Mouse (Mus musculus): ENCODE measurements around the gene Krtap5-1. TPM values are rescaled to one million over a fixed set of nuclear protein-coding genes. Genes with fewer than 3 reads are reported as not detected.
"Not testable (repeated sequence)": the region's sequence is repeated elsewhere in the genome, so short reads cannot be mapped to it uniquely, and the experiment has no call there.

The Krtap5-1 gene
- not detected in 2 replicates for polyA plus RNA-seq (2015; fragmentation: Nextera tagmentation; extraction: Ambion mirVana)

DNA sequence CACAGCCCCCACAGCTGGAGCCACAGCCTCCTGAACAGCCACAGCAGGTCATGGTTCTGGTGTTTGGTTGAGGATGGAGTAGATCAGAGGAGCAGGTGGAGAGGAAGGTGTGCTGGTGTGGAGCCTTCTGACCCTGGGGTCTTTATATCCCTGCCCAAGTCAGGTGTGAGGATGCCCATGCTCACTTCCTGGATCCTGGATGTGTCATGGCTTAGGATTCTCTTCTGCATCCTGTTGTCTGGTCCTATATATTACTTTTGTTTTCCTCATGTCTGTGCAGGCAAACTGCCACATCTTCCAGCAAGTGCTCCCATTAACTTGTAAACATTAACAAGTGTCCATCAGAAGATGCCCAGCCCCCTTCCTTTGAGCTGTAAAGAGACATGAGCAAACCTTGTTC lies at the start of gene Krtap5-1:
Krtap5-1 (minus strand) TSS at position 101 of the 400 bp plus-strand sequence.
- H3K36me3 ChIP-seq (ENCODE audit: control insufficient read depth, insufficient read depth, low read length); ATAC-seq; H3K27me3 ChIP-seq (replicated peaks; ENCODE audit: control insufficient read depth, insufficient read depth, low read length); H3K4me1 ChIP-seq (ENCODE audit: control insufficient read depth, insufficient read depth, low read depth, low read length); H3K9me3 ChIP-seq (ENCODE audit: control insufficient read depth, low read length); H3K4me3 ChIP-seq (ENCODE audit: low read length); H3K4me2 ChIP-seq (ENCODE audit: low read length); H3K27ac ChIP-seq (ENCODE audit: low read depth, low read length); H3K9ac ChIP-seq (ENCODE audit: low read depth, low read length): not testable (repeated sequence)

DNA sequence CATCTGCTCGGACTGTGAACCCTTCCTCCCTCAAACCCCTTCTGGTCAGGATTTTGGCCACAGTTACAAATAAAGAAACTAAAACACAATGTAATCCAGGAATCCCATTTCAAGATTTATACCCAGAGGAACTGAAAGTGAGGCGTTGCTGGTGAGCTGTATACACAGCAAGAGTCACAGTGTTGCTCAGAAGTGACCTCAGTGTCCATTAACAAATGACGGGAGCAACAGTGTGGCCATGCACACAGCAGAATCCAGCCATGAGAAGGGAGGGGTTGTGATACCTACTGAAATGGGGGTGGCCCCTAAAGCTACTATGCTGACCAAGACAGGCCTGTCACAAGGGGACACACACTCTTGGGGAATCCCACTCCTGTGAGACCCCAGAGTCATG lies 45.3 kb upstream of the Krtap5-1 start:
- no peaks in the 10 kb centered on the region for H3K36me3 ChIP-seq (ENCODE audit: control insufficient read depth, insufficient read depth, low read length)
- H3K27ac ChIP-seq (ENCODE audit: low read depth, low read length): no peak overlapping the region
- no peaks in the 10 kb centered on the region for H3K9me3 ChIP-seq (ENCODE audit: control insufficient read depth, low read length)
- H3K9ac ChIP-seq (ENCODE audit: low read depth, low read length): no peak overlapping the region
- H3K4me3 ChIP-seq (ENCODE audit: low read length): no peak overlapping the region
- H3K27me3 ChIP-seq (replicated peaks; ENCODE audit: control insufficient read depth, insufficient read depth, low read length): no peaks in the 10 kb centered on the region
- no peak for ATAC-seq
- H3K4me1 ChIP-seq (ENCODE audit: control insufficient read depth, insufficient read depth, low read depth, low read length): no peaks in the 10 kb centered on the region
- no peak overlapping the region for H3K4me2 ChIP-seq (ENCODE audit: low read length)
- 72% methylated on average over 3 of the region's 3 CpGs for WGBS

DNA sequence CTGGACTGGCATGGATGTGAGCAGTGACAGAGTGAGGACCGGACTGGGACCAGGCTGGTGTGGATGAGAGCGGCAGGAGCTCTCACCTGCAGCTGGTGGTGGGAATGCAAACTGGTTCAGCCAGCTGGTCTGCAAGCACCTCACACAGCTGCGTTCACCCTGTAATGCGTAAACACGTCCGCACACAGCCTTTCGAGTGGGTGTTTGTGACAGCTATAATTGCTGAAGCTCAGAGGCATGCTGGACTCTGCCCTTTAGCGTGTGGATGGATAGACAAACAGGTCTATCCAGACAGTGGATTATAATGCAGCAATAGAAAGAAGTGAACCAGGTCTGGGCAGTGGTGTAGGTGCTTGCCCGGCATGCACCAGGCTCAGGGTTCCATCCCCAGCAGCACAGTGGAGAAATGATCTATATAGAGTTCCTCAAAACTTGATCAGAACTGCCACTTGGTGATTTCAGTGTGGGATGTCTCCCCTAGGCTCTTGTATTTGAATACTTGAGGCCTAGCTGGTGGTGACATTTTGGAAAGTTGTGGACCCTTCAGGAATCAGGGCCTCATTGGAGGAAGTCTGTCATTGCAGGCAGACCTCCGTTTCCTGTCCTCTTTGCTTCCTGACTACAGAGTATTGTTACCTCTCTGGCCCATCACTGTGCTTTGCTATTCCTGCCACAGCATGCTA lies 44.8 kb upstream of the Krtap5-1 start:
- 85% methylated on average over 10 of the region's 10 CpGs for WGBS
- Histone ChIP-seq H3K9me3 (ENCODE audit: control insufficient read depth, low read length) (no peaks in the 10 kb centered on the region), H3K4me3 (ENCODE audit: low read length) (no peak overlapping the region), H3K4me1 (ENCODE audit: control insufficient read depth, insufficient read depth, low read depth, low read length) (no peaks in the 10 kb centered on the region), H3K27me3 (replicated peaks; ENCODE audit: control insufficient read depth, insufficient read depth, low read length) (no peaks in the 10 kb centered on the region), H3K9ac (ENCODE audit: low read depth, low read length) (no peak overlapping the region), H3K36me3 (ENCODE audit: control insufficient read depth, insufficient read depth, low read length) (no peaks in the 10 kb centered on the region), H3K4me2 (ENCODE audit: low read length) (no peak overlapping the region), H3K27ac (ENCODE audit: low read depth, low read length) (no peak overlapping the region)
- no peak for ATAC-seq

DNA sequence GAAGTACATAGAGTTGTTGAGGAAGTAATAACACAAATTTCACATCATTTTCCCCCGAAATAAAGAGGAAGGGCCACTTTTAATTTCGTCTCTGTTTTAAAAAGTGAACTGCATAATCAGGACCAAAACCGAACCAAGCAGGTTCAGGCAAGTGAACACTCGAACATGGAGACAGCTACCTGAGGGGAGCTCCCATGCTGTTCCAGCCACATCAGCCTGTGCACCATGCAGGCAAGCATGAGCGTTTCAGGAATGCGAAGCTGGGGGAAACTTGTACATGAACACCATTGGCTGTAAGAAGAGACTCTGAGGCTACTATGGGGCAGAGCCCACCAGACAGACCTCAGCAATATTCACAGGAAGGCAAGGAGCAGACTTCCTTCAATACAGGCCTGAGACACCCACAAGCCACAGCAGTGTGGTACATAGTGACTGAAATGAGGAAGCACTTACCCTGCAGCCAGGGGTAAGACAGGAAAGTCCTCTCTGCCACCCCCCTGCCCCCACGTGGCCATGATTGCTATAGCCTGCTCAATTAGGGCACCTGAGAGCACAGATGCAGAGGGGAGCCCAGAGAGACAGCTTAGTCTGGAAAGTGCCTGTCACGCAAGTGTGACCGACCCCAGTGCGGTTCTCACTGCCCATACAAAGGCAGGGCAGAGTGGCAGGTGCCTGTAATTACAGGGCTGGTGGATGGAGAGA lies 43.5 kb upstream of the Krtap5-1 start:
- 52% methylated on average over 10 of the region's 10 CpGs for WGBS
- Histone ChIP-seq H3K36me3 (ENCODE audit: control insufficient read depth, insufficient read depth, low read length) (no peaks in the 10 kb centered on the region), H3K27ac (ENCODE audit: low read depth, low read length) (no peak overlapping the region), H3K9ac (ENCODE audit: low read depth, low read length) (no peak overlapping the region), H3K4me3 (ENCODE audit: low read length) (no peak overlapping the region), H3K27me3 (replicated peaks; ENCODE audit: control insufficient read depth, insufficient read depth, low read length) (no peaks in the 10 kb centered on the region), H3K4me1 (ENCODE audit: control insufficient read depth, insufficient read depth, low read depth, low read length) (no peaks in the 10 kb centered on the region), H3K9me3 (ENCODE audit: control insufficient read depth, low read length) (no peaks in the 10 kb centered on the region), H3K4me2 (ENCODE audit: low read length) (no peak overlapping the region)
- no peak for ATAC-seq

DNA sequence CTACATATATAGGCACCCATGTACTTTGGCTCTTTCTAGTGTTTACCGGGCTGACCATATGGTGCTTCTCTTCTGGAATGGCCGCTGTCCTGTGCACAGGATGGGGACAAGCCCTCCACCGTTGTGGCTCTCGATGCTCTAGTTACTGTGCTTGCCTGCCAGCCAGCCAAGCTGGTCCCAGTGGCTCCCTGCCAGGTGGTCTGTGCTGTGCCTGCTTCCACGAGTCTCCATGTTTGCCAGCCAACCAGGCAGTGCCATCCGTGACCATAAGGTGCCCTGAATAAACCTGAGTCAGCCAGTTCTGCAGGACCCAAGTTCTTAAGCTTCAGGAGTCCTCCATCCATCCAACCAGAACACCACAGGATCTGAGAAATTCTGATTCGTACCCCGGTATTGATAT lies 38.2 kb upstream of the Krtap5-1 start:
- H3K9me3 ChIP-seq (ENCODE audit: control insufficient read depth, low read length): no peaks in the 10 kb centered on the region
- H3K4me3 ChIP-seq (ENCODE audit: low read length): no peak overlapping the region
- H3K9ac ChIP-seq (ENCODE audit: low read depth, low read length): no peak overlapping the region
- H3K27ac ChIP-seq (ENCODE audit: low read depth, low read length): no peak overlapping the region
- no peaks in the 10 kb centered on the region for H3K4me1 ChIP-seq (ENCODE audit: control insufficient read depth, insufficient read depth, low read depth, low read length)
- H3K27me3 ChIP-seq (replicated peaks; ENCODE audit: control insufficient read depth, insufficient read depth, low read length): no peaks in the 10 kb centered on the region
- no peak for ATAC-seq
- 79% methylated on average over 8 of the region's 8 CpGs for WGBS
- H3K36me3 ChIP-seq (ENCODE audit: control insufficient read depth, insufficient read depth, low read length): no peaks in the 10 kb centered on the region
- no peak overlapping the region for H3K4me2 ChIP-seq (ENCODE audit: low read length)

DNA sequence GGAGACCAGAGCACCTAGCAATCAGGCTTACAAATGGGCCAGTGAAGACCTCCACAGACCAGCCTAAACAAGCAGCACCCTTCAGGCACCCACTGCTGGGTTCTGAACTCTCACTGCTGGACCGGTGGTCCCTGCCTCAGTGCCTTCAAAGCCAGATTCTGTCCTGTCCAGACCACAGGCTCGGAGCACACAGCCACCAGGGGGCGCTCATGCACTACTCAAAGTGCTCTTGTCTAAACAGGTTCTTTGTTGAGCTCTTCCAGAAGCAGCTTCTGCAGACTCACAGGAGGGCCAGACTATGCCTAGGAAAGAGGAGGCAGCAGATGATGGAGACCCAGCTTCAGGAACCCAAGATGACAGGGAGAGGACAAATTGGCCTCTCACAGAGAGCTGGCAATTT lies 37.3 kb upstream of the Krtap5-1 start:
- WGBS: 5% methylated on average over 3 of the region's 3 CpGs
- H3K36me3 ChIP-seq (ENCODE audit: control insufficient read depth, insufficient read depth, low read length): no peaks in the 10 kb centered on the region
- peak; percentile 94 for ATAC-seq
- H3K27me3 ChIP-seq (replicated peaks; ENCODE audit: control insufficient read depth, insufficient read depth, low read length): no peaks in the 10 kb centered on the region
- no peak overlapping the region for H3K4me2 ChIP-seq (ENCODE audit: low read length)
- no peaks in the 10 kb centered on the region for H3K9me3 ChIP-seq (ENCODE audit: control insufficient read depth, low read length)
- no peak overlapping the region for H3K4me3 ChIP-seq (ENCODE audit: low read length)
- no peaks in the 10 kb centered on the region for H3K4me1 ChIP-seq (ENCODE audit: control insufficient read depth, insufficient read depth, low read depth, low read length)
- H3K9ac ChIP-seq (ENCODE audit: low read depth, low read length): no peak overlapping the region
- no peak overlapping the region for H3K27ac ChIP-seq (ENCODE audit: low read depth, low read length)

DNA sequence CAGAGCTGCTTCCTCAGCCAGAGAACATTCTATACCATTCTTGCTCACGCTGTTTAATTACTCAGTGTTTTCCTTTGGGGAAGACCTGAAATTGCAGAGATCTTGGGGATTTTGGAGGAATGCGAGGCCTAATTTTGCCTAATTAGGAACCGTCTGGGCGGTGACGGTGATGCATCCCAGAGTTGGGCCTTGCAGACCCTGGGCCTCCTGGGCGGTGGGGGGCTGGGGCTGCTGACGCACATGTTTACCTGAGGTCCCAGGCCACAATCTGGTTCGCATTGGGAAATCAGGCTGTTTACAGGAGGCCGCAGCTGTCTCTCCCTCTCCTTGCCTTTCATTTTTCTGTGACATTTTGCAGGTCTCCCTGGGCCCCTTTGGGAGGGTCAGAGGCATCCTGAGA lies 35.8 kb upstream of the Krtap5-1 start:
- not testable (repeated sequence) for H3K4me1 ChIP-seq (ENCODE audit: control insufficient read depth, insufficient read depth, low read depth, low read length); ATAC-seq; H3K36me3 ChIP-seq (ENCODE audit: control insufficient read depth, insufficient read depth, low read length); H3K9ac ChIP-seq (ENCODE audit: low read depth, low read length); H3K9me3 ChIP-seq (ENCODE audit: control insufficient read depth, low read length); H3K4me3 ChIP-seq (ENCODE audit: low read length); H3K4me2 ChIP-seq (ENCODE audit: low read length); H3K27me3 ChIP-seq (replicated peaks; ENCODE audit: control insufficient read depth, insufficient read depth, low read length); H3K27ac ChIP-seq (ENCODE audit: low read depth, low read length)
- 67% methylated on average over 2 of the region's 9 CpGs for WGBS

DNA sequence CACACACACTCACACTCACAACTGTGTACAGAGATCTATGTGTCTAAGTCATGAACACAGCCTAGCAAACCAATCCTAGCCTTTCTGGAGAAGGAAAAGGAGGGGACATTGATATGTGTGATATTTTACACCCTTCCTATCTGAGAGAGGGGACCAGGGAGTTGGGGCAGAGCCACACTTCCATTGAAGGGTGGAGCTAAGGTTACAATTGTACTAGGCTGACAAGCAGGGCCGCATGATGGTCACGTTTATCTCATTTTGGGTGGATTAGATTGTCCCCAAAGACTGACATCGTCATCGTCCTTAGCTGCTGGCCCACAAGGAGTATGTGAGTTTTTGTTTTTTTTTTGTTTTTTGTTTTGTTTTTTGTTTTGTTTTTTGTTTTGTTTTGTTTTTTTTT lies 34.4 kb upstream of the Krtap5-1 start:
- Histone ChIP-seq H3K4me1 (ENCODE audit: control insufficient read depth, insufficient read depth, low read depth, low read length) (no peaks in the 10 kb centered on the region), H3K4me3 (ENCODE audit: low read length) (no peak overlapping the region), H3K27me3 (replicated peaks; ENCODE audit: control insufficient read depth, insufficient read depth, low read length) (no peaks in the 10 kb centered on the region), H3K27ac (ENCODE audit: low read depth, low read length) (no peak overlapping the region), H3K36me3 (ENCODE audit: control insufficient read depth, insufficient read depth, low read length) (no peaks in the 10 kb centered on the region), H3K9me3 (ENCODE audit: control insufficient read depth, low read length) (no peaks in the 10 kb centered on the region), H3K4me2 (ENCODE audit: low read length) (no peak overlapping the region), H3K9ac (ENCODE audit: low read depth, low read length) (no peak overlapping the region)
- no peak for ATAC-seq
- 89% methylated on average over 4 of the region's 4 CpGs for WGBS

DNA sequence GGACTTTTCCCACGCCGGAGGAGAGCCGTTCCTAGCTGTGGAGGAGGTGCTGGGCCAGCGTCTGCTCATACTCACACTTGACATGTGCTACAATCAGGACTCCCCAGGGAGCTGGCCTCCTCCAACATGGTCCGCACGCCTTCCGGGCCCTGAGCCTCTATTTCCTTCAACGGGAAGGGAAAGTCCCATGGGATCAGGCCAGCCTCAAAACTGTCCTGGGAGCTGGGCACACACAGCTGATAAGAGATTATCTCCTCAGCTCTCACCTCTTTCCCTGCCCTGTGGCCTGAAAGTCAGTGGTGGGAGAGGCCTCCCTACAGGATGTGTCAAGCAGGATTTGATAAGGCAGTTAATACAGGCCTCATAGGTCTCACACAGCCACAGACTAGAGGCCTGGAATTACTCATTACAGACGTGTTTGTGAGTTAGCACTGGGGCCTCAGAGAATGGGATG lies 33.4 kb upstream of the Krtap5-1 start:
- no peak overlapping the region for H3K4me3 ChIP-seq (ENCODE audit: low read length)
- no peak overlapping the region for H3K4me2 ChIP-seq (ENCODE audit: low read length)
- no peaks in the 10 kb centered on the region for H3K27me3 ChIP-seq (replicated peaks; ENCODE audit: control insufficient read depth, insufficient read depth, low read length)
- WGBS: 63% methylated on average over 9 of the region's 9 CpGs
- no peaks in the 10 kb centered on the region for H3K4me1 ChIP-seq (ENCODE audit: control insufficient read depth, insufficient read depth, low read depth, low read length)
- no peak for ATAC-seq
- H3K9ac ChIP-seq (ENCODE audit: low read depth, low read length): no peak overlapping the region
- H3K27ac ChIP-seq (ENCODE audit: low read depth, low read length): no peak overlapping the region
- H3K36me3 ChIP-seq (ENCODE audit: control insufficient read depth, insufficient read depth, low read length): no peaks in the 10 kb centered on the region
- H3K9me3 ChIP-seq (ENCODE audit: control insufficient read depth, low read length): no peaks in the 10 kb centered on the region

Measured in hindbrain, embryonic 16.5 days (tissue).